Mouse (Mus musculus): ENCODE results near the gene Gm9945. TPM values are rescaled to one million over a fixed set of nuclear protein-coding genes. Genes with fewer than 3 reads are reported as not detected.

Gm9945 gene
- total and polyA plus RNA-seq, 3 experiments: not detected

GRCm38 (mm10) chr11:53516775-53517627 lies 37.0 kb downstream of the Gm9945 start:
- no peak overlapping the region for H3K27ac ChIP-seq (ENCODE audit: insufficient read depth, low read depth)
- peaks cover 8 to 20% of the 10 kb centered on the region in 2 experiments for H3K4me1 ChIP-seq (ENCODE audit: control insufficient read depth in 1 of 2, insufficient read depth in 2 of 2)
- peaks cover 20% of the 10 kb centered on the region for H3K27me3 ChIP-seq (replicated peaks)
- no peaks in the 10 kb centered on the region for H3K9me3 ChIP-seq (replicated peaks; ENCODE audit: low read length)
- DNase-seq (ENCODE audit: extremely low read depth): no peak
- dilution Hi-C loops (cut with MboI; ENCODE audit: extremely low pct_ligation_motif_present, extremely low pct_unique_long_range_greater_than_20kb, low sequenced_read_pairs) (no loop called here), in situ Hi-C loops (cut with MboI; ENCODE audit: low pct_ligation_motif_present, low pct_unique_long_range_greater_than_20kb, low sequenced_read_pairs) (loop anchor here (5.0 kb wide), 1 partner anchor 45 kb away; the partner anchor contains the start of gene Gm9837)
- TF ChIP-seq NRF1 (IDR thresholded peaks at IDR 0.05; ENCODE audit: low read depth, low read length) (no peak), IRF4 (IDR thresholded peaks at IDR 0.05; ENCODE audit: low read depth, low read length) (no peak), MAX (IDR thresholded peaks at IDR 0.05; ENCODE audit: low read length) (no peak), NELFE (IDR thresholded peaks at IDR 0.05; ENCODE audit: low read depth, low read length) (no peak), USF1 (IDR thresholded peaks at IDR 0.05; ENCODE audit: low read depth, low read length) (no peak), ZKSCAN1 (IDR thresholded peaks at IDR 0.05; ENCODE audit: borderline replicate concordance, low read depth, low read length) (no peak), EP300 (IDR thresholded peaks at IDR 0.05; ENCODE audit: low read length) (no peak), ETS1 (conservative IDR thresholded peaks at IDR 0.05; ENCODE audit: low read depth, low read length) (no peak), JUND (conservative IDR thresholded peaks at IDR 0.05; ENCODE audit: low read depth, low read length) (no peak), BHLHE40 (IDR thresholded peaks at IDR 0.05; ENCODE audit: low read depth, low read length) (no peak), ZMIZ1 (IDR thresholded peaks at IDR 0.05; ENCODE audit: low read depth, low read length) (no peak), ZNF384 (IDR thresholded peaks at IDR 0.05; ENCODE audit: low read depth, low read length) (no peak), RAD21 (IDR thresholded peaks at IDR 0.05; ENCODE audit: low read depth, low read length) (no peak), ZC3H11A (IDR thresholded peaks at IDR 0.05; ENCODE audit: low read depth, low read length) (no peak), MAZ (IDR thresholded peaks at IDR 0.05; ENCODE audit: low read depth, low read length) (no peak), UBTF (IDR thresholded peaks at IDR 0.05; ENCODE audit: low read depth, low read length) (no peak), E2F4 (IDR thresholded peaks at IDR 0.05; ENCODE audit: insufficient replicate concordance, low read depth, low read length) (no peak), CHD2 (IDR thresholded peaks at IDR 0.05; ENCODE audit: low read length) (no peak)
- H3K79me2 ChIP-seq (replicated peaks; ENCODE audit: control insufficient read depth, extremely low read depth, insufficient read depth, poor library complexity, severe bottlenecking): no peaks in the 10 kb centered on the region
- H3K9ac ChIP-seq (ENCODE audit: insufficient read depth, low read depth): no peak overlapping the region
- no peaks in the 10 kb centered on the region for H3K36me3 ChIP-seq (replicated peaks in 1 of 2; ENCODE audit: control insufficient read depth in 1 of 2, insufficient read depth in 1 of 2, low read length in 1 of 2)
- no peak overlapping the region for H3K4me2 ChIP-seq (ENCODE audit: insufficient read depth, low read depth, poor library complexity, severe bottlenecking)
- no peak overlapping the region for H3K4me3 ChIP-seq (replicated peaks in 1 of 3; ENCODE audit: low read depth in 2 of 3, low read length in 2 of 3, poor library complexity in 1 of 3)

GRCm38 (mm10) chr11:53518759-53519158 lies 38.8 kb downstream of the Gm9945 start:
- no peak for DNase-seq (ENCODE audit: extremely low read depth)
- H3K79me2 ChIP-seq (replicated peaks; ENCODE audit: control insufficient read depth, extremely low read depth, insufficient read depth, poor library complexity, severe bottlenecking): no peaks in the 10 kb centered on the region
- TF ChIP-seq ZC3H11A (IDR thresholded peaks at IDR 0.05; ENCODE audit: low read depth, low read length) (no peak), KAT2A (IDR thresholded peaks at IDR 0.05; ENCODE audit: insufficient replicate concordance, low read length) (no peak), E2F4 (IDR thresholded peaks at IDR 0.05; ENCODE audit: insufficient replicate concordance, low read depth, low read length) (no peak), ZNF384 (IDR thresholded peaks at IDR 0.05; ENCODE audit: low read depth, low read length) (no peak), NRF1 (IDR thresholded peaks at IDR 0.05; ENCODE audit: low read depth, low read length) (no peak), CHD1 (IDR thresholded peaks at IDR 0.05; ENCODE audit: low read depth, low read length) (no peak), POLR2A (IDR thresholded peaks at IDR 0.05; ENCODE audit: low read depth, low read length) (no peak), RAD21 (IDR thresholded peaks at IDR 0.05; ENCODE audit: low read depth, low read length) (no peak), POLR2AphosphoS2 (IDR thresholded peaks at IDR 0.05; ENCODE audit: low read depth, low read length) (no peak)
- H3K4me3 ChIP-seq (replicated peaks in 1 of 3; ENCODE audit: low read depth in 2 of 3, low read length in 2 of 3, poor library complexity in 1 of 3): no peak overlapping the region
- in situ Hi-C loops (cut with MboI; ENCODE audit: low pct_ligation_motif_present, low pct_unique_long_range_greater_than_20kb, low sequenced_read_pairs) (loop anchor here (5.0 kb wide), 1 partner anchor 46 kb away; the partner anchor contains the start of gene Gm9837), dilution Hi-C loops (cut with MboI; ENCODE audit: extremely low pct_ligation_motif_present, extremely low pct_unique_long_range_greater_than_20kb, low sequenced_read_pairs) (no loop called here)
- H3K27me3 ChIP-seq (replicated peaks): peaks cover 20% of the 10 kb centered on the region
- H3K27ac ChIP-seq (ENCODE audit: insufficient read depth, low read depth): no peak overlapping the region
- no peak overlapping the region for H3K9ac ChIP-seq (ENCODE audit: insufficient read depth, low read depth)
- H3K36me3 ChIP-seq (replicated peaks in 1 of 2; ENCODE audit: control insufficient read depth in 1 of 2, insufficient read depth in 1 of 2, low read length in 1 of 2): no peaks in the 10 kb centered on the region
- H3K4me2 ChIP-seq (ENCODE audit: insufficient read depth, low read depth, poor library complexity, severe bottlenecking): no peak overlapping the region
- H3K4me1 ChIP-seq (ENCODE audit: control insufficient read depth in 1 of 2, insufficient read depth in 2 of 2): peaks cover 8 to 20% of the 10 kb centered on the region in 2 experiments
- H3K9me3 ChIP-seq (replicated peaks; ENCODE audit: low read length): no peaks in the 10 kb centered on the region

Data from CH12.LX (cell line).